Mouse (Mus musculus): ENCODE measurements at regions not wholly inside any gene's neighbourhood (a gene's known extent, or its start where the extent isn't known, plus 50 kb on each side); places are given as distances from the start of the nearest gene placed in this dataset.

DNA sequence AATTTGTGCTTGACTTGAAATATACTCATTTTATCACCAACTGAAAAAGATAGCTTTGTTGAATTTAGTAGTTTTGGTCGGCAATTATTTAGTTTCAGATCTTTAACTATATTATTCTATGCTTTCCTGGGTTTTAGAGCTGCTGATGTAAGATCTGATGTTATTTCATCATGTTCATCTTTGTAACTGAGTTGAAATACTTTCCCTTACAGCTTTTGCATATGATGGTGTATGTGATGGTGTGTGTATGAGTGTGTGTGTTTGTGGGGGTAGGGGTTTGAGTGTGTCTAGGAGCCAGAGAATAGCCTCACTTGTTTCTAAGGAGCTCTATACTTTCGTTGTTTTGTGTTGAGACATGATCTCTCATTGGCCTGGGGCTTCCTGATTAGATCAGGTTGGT lies 819.6 kb upstream of the Lrrc6 start:
- H3K27ac ChIP-seq = no peak overlapping the region
- no peaks in the 10 kb centered on the region for H3K27me3 ChIP-seq (ENCODE audit: poor library complexity, severe bottlenecking)
- H3K36me3 ChIP-seq (replicated peaks) = no peaks in the 10 kb centered on the region
- DNase-seq (ENCODE audit: extremely low spot score, low spot score) = no peak
- H3K9me3 ChIP-seq = no peaks in the 10 kb centered on the region
- H3K4me1 ChIP-seq = no peaks in the 10 kb centered on the region
- WGBS = 85% methylated on average over 2 of the region's 2 CpGs
- no peak overlapping the region for H3K4me3 ChIP-seq

DNA sequence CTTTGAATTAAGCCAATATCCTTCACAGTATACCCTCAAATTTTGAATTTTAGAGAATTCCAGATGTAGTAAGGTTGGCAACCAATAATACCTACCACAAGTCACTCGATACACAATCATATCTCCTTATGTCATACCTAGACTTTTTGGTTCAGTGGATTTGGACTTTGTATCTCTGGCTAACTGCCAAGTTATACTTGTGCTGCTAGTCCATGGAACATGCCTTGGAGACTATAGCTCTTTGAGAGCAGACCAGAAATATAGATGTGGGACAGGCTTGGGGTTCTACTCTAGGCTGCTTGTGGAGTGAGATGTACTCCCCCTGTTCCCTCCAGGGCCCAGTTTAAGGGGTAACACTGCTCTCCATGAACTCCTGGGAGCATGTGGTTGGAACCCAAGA lies 814.5 kb upstream of the Lrrc6 start:
- no peaks in the 10 kb centered on the region for H3K4me1 ChIP-seq
- WGBS = 91% methylated on average over 1 of the region's 1 CpGs
- no peaks in the 10 kb centered on the region for H3K9me3 ChIP-seq
- DNase-seq (ENCODE audit: extremely low spot score, low spot score) = no peak
- H3K36me3 ChIP-seq (replicated peaks) = no peaks in the 10 kb centered on the region
- no peak overlapping the region for H3K27ac ChIP-seq
- no peaks in the 10 kb centered on the region for H3K27me3 ChIP-seq (ENCODE audit: poor library complexity, severe bottlenecking)
- H3K4me3 ChIP-seq = no peak overlapping the region

DNA sequence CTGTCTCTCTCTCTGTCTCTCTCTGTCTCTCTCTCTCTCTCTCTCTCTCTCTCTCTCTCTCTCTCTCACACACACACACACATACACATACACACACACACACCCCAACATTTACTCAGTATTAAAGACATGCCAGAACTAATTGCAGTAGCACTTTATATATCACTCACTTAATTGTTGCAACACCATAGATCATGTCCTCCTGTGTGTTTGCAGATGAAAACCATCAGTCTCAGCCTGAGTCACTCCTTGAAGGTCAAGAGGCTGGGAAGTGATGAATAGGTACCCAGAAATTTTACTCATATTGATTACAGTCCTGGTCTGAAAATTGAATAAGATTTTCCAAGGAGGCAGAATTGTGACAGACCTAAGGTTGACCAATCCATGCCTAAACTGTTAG lies 812.9 kb upstream of the Lrrc6 start:
- no peak overlapping the region for H3K4me3 ChIP-seq
- no peaks in the 10 kb centered on the region for H3K27me3 ChIP-seq (ENCODE audit: poor library complexity, severe bottlenecking)
- no peak overlapping the region for H3K27ac ChIP-seq
- DNase-seq (ENCODE audit: extremely low spot score, low spot score) = no peak
- H3K9me3 ChIP-seq = no peaks in the 10 kb centered on the region
- H3K36me3 ChIP-seq (replicated peaks) = no peaks in the 10 kb centered on the region
- H3K4me1 ChIP-seq = no peaks in the 10 kb centered on the region

- Histone ChIP-seq H3K4me3 (no peak overlapping the region), H3K4me1 (no peaks in the 10 kb centered on the region), H3K9me3 (no peaks in the 10 kb centered on the region), H3K27ac (no peak overlapping the region), H3K27me3 (ENCODE audit: poor library complexity, severe bottlenecking) (no peaks in the 10 kb centered on the region), H3K36me3 (replicated peaks) (no peaks in the 10 kb centered on the region)
- 79% methylated on average over 1 of the region's 1 CpGs for WGBS
- DNase-seq (ENCODE audit: extremely low spot score, low spot score) = no peak
Observed at GRCm38 (mm10) chr15:67305681-67306080, 805.0 kb upstream of the Lrrc6 start.

- H3K4me3 ChIP-seq = no peak overlapping the region
- DNase-seq (ENCODE audit: extremely low spot score, low spot score) = no peak
- WGBS = 85% methylated on average over 1 of the region's 1 CpGs
- H3K27ac ChIP-seq = no peak overlapping the region
- H3K4me1 ChIP-seq = no peaks in the 10 kb centered on the region
- no peaks in the 10 kb centered on the region for H3K9me3 ChIP-seq
- no peaks in the 10 kb centered on the region for H3K36me3 ChIP-seq (replicated peaks)
- H3K27me3 ChIP-seq (ENCODE audit: poor library complexity, severe bottlenecking) = no peaks in the 10 kb centered on the region
Observed at GRCm38 (mm10) chr15:67303804-67304203, 803.1 kb upstream of the Lrrc6 start.

- H3K36me3 ChIP-seq (replicated peaks) = no peaks in the 10 kb centered on the region
- H3K4me3 ChIP-seq = no peak overlapping the region
- no peak for DNase-seq (ENCODE audit: extremely low spot score, low spot score)
- H3K27me3 ChIP-seq (ENCODE audit: poor library complexity, severe bottlenecking) = no peaks in the 10 kb centered on the region
- H3K4me1 ChIP-seq = no peaks in the 10 kb centered on the region
- H3K27ac ChIP-seq = no peak overlapping the region
- H3K9me3 ChIP-seq = no peaks in the 10 kb centered on the region
- WGBS = 84% methylated on average over 6 of the region's 6 CpGs
Observed at GRCm38 (mm10) chr15:67301871-67302363, 801.2 kb upstream of the Lrrc6 start.

DNA sequence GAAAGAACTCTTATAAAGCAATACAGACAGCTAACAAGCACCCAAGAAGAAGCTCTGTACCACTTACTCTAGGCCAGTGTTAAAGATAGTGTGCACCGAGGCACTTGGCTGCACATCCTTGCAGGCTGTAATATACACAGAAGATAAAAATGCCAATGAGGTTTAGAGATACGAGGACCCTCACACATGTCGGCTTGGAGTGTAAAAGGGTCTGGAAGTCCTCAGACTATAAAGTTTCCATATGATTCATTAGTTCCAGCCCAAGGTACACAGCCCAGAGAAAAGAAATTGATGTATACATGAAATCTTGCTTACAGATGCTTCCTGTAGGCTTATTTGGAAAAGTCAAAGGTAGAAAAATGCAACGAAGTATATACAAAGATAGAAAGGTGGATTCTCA lies 800.3 kb upstream of the Lrrc6 start:
- 85% methylated on average over 4 of the region's 4 CpGs for WGBS
- Histone ChIP-seq H3K27ac (no peak overlapping the region), H3K36me3 (replicated peaks) (no peaks in the 10 kb centered on the region), H3K4me1 (no peaks in the 10 kb centered on the region), H3K4me3 (no peak overlapping the region), H3K9me3 (no peaks in the 10 kb centered on the region), H3K27me3 (ENCODE audit: poor library complexity, severe bottlenecking) (no peaks in the 10 kb centered on the region)
- DNase-seq (ENCODE audit: extremely low spot score, low spot score) = no peak

DNA sequence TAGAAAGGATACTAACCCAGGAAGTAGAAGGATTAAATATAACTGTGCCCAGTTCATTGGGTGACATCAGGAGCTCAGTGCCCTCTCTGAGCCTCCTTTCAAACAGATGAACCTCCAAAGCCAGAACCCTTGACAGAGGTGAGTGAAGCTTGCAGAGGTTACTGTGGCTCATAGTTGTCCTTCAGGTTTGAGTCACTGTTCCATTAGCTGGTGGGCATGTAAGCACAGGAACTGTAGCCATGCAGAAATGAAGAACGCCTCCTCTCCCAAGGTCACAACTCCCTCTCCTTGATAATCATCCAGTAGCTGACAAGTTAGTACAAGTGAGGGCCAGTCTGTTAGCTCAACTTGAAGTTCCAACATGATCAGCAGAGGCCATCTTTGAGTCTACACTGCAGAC lies 794.1 kb upstream of the Lrrc6 start:
- WGBS = 92% methylated on average over 1 of the region's 1 CpGs
- Histone ChIP-seq H3K27me3 (ENCODE audit: poor library complexity, severe bottlenecking) (no peaks in the 10 kb centered on the region), H3K9me3 (no peaks in the 10 kb centered on the region), H3K4me1 (no peaks in the 10 kb centered on the region), H3K27ac (no peak overlapping the region), H3K4me3 (no peak overlapping the region), H3K36me3 (replicated peaks) (no peaks in the 10 kb centered on the region)
- DNase-seq (ENCODE audit: extremely low spot score, low spot score) = no peak

- Histone ChIP-seq H3K4me3 (no peak overlapping the region), H3K36me3 (replicated peaks) (no peaks in the 10 kb centered on the region), H3K4me1 (peaks cover 10% of the 10 kb centered on the region), H3K9me3 (no peaks in the 10 kb centered on the region), H3K27me3 (ENCODE audit: poor library complexity, severe bottlenecking) (no peaks in the 10 kb centered on the region), H3K27ac (no peak overlapping the region)
- WGBS = 76% methylated on average over 4 of the region's 4 CpGs
- DNase-seq (ENCODE audit: extremely low spot score, low spot score) = no peak
Observed at GRCm38 (mm10) chr15:67289749-67290148, 789.0 kb upstream of the Lrrc6 start.

DNA sequence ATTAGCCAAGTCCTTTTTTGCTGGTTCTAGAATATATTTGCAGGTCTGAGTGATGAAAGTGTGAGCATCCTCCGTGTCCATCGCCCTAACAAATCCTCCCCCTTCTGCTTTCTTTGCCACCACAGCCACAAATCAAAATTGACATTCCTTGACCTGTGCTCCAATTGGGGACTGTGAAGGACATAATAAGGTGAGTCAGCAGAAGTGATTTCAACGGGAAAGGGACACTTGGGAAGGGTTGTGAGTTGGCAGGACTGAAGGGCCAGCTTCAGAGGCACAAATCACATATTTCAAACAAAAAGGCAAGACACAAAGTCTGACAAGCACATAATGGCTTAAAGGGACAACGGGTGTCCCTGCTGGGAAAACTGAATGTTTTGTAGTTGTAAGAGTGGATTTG lies 784.2 kb upstream of the Lrrc6 start:
- 61% methylated on average over 4 of the region's 4 CpGs for WGBS

DNA sequence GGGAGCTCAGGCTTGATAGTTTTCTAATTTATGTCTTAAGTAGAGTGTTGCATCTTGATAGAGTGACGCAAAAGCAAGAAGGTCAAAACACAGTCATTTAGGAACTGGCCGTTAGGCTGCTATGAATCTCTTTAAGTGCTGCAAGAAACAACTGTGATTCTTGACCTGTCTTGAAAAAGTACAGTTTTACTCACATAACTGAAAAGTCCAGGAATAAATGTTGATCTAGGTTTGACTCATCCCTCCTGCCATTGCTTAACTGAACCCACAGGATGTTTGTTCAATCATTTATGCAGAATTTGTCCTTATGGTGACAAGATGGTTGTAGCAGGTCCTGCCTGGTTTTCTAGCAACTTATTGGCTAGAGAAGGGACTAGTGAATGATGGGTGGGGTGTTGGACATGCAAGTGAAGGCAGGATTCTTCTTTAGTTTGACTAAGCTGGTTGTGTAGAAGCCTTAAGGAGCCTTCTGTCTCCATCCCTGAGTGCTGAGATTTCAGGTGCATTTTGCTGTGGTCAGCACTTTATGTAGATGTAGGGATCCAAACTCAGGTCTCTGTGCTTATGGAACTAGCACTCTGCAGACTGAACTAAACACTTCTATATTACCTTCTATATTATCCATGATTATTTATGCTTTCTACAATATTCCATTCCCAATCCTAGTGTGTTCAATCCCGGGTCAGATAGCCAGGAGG lies 782.7 kb upstream of the Lrrc6 start:
- WGBS = 87% methylated on average over 3 of the region's 3 CpGs
- Histone ChIP-seq H3K9me3 (no peaks in the 10 kb centered on the region), H3K27me3 (ENCODE audit: poor library complexity, severe bottlenecking) (no peaks in the 10 kb centered on the region), H3K27ac (no peak overlapping the region), H3K4me1 (peaks cover 10% of the 10 kb centered on the region), H3K4me3 (no peak overlapping the region), H3K36me3 (replicated peaks) (no peaks in the 10 kb centered on the region)
- no peak for DNase-seq (ENCODE audit: extremely low spot score, low spot score)

More for the DNA sequence above, 784.2 kb upstream of the Lrrc6 start:
- Histone ChIP-seq H3K27me3 (ENCODE audit: poor library complexity, severe bottlenecking) (no peaks in the 10 kb centered on the region), H3K4me1 (peaks cover 10% of the 10 kb centered on the region), H3K4me3 (no peak overlapping the region), H3K36me3 (replicated peaks) (no peaks in the 10 kb centered on the region), H3K9me3 (no peaks in the 10 kb centered on the region), H3K27ac (no peak overlapping the region)
- DNase-seq (ENCODE audit: extremely low spot score, low spot score) = no peak

DNA sequence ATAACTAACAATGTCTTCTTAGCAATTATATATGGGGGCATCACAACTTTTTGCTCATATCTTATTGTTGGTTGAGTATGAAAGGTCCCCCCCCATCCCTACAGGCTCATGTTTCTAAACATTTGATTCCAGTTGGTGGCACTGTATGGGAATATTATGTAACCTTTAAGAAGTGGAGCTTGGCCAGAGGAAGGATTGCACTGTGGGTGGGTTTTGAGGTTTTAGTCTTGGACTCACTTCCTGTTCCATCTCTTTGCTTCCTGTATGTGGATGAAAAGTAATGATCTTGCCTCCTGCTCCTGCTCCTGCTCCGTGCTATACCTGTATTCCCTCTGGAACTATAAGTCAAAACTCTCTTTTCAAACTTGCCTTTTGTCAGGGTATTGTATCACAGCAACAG lies 778.2 kb upstream of the Lrrc6 start:
- Histone ChIP-seq H3K4me3 (no peak overlapping the region), H3K36me3 (replicated peaks) (no peaks in the 10 kb centered on the region), H3K27me3 (ENCODE audit: poor library complexity, severe bottlenecking) (no peaks in the 10 kb centered on the region), H3K27ac (no peak overlapping the region), H3K9me3 (no peaks in the 10 kb centered on the region), H3K4me1 (no peaks in the 10 kb centered on the region)
- DNase-seq (ENCODE audit: extremely low spot score, low spot score) = no peak
- WGBS = 76% methylated on average over 1 of the region's 1 CpGs

GRCm38 (mm10) chr15:67275058-67275457 lies 774.3 kb upstream of the Lrrc6 start:
- no peaks in the 10 kb centered on the region for H3K36me3 ChIP-seq (replicated peaks)
- H3K9me3 ChIP-seq = no peaks in the 10 kb centered on the region
- no peak for DNase-seq (ENCODE audit: extremely low spot score, low spot score)
- H3K4me3 ChIP-seq = no peak overlapping the region
- H3K27me3 ChIP-seq (ENCODE audit: poor library complexity, severe bottlenecking) = no peaks in the 10 kb centered on the region
- no peak overlapping the region for H3K27ac ChIP-seq
- no peaks in the 10 kb centered on the region for H3K4me1 ChIP-seq

GRCm38 (mm10) chr15:67272397-67272796 lies 771.7 kb upstream of the Lrrc6 start:
- no peak overlapping the region for H3K27ac ChIP-seq
- no peak overlapping the region for H3K4me3 ChIP-seq
- H3K9me3 ChIP-seq = no peaks in the 10 kb centered on the region
- no peaks in the 10 kb centered on the region for H3K27me3 ChIP-seq (ENCODE audit: poor library complexity, severe bottlenecking)
- DNase-seq (ENCODE audit: extremely low spot score, low spot score) = no peak
- no peaks in the 10 kb centered on the region for H3K4me1 ChIP-seq
- H3K36me3 ChIP-seq (replicated peaks) = no peaks in the 10 kb centered on the region
- 95% methylated on average over 2 of the region's 2 CpGs for WGBS

Measured in forebrain, embryonic 10.5 days (tissue).